Mouse (Mus musculus) hindbrain, embryonic 16.5 days (tissue): ENCODE results near the gene Hinfp. TPM values are rescaled to one million over a fixed set of nuclear protein-coding genes. Genes with fewer than 3 reads are reported as not detected.

ENCODE experiments used
- ATAC-seq: fragments of 200-750 bp; cut with Nextera tagmentation; 2 replicates; pipeline ENCODE4 v1.8.0; 2017; ENCODE audit warnings: moderate TSS enrichment, moderate library complexity
- H3K27ac ChIP-seq: fragments of 300-500 bp; sonication (generic); 2 replicates; pipeline ENCODE4 v1.5.1; 2014; ENCODE audit warnings: low read depth, mild to moderate bottlenecking, control low read depth, low read length, moderate library complexity
- H3K27me3 ChIP-seq: fragments of 300-500 bp; sonication (generic); replicated peaks from 2 replicates; pipeline ENCODE4 v1.6.1; 2014; ENCODE audit warnings: low read length; ENCODE audit not compliant: control insufficient read depth, insufficient read depth
- H3K36me3 ChIP-seq: fragments of 300-500 bp; sonication (generic); 2 replicates; pipeline ENCODE4 v1.6.1; 2014; ENCODE audit warnings: mild to moderate bottlenecking, low read length, moderate library complexity, mixed read lengths; ENCODE audit not compliant: control insufficient read depth, insufficient read depth
- H3K4me1 ChIP-seq: fragments of 300-500 bp; sonication (generic); 2 replicates; pipeline ENCODE4 v1.6.1; 2014; ENCODE audit warnings: low read depth, low read length; ENCODE audit not compliant: control insufficient read depth, insufficient read depth
- H3K4me2 ChIP-seq: fragments of 300-500 bp; sonication (generic); 2 replicates; pipeline ENCODE4 v1.6.1; 2014; ENCODE audit warnings: mild to moderate bottlenecking, low read length, control low read depth, moderate library complexity
- H3K4me3 ChIP-seq: fragments of 300-500 bp; sonication (generic); 2 replicates; pipeline ENCODE4 v1.5.1; 2014; ENCODE audit warnings: mild to moderate bottlenecking, low read length, control low read depth, moderate library complexity
- H3K9ac ChIP-seq: fragments of 300-500 bp; sonication (generic); 2 replicates; pipeline ENCODE4 v1.6.1; 2014; ENCODE audit warnings: low read depth, mild to moderate bottlenecking, control low read depth, low read length, moderate library complexity
- H3K9me3 ChIP-seq: fragments of 300-500 bp; sonication (generic); 2 replicates; pipeline ENCODE4 v1.6.1; 2014; ENCODE audit warnings: mild to moderate bottlenecking, low read length, moderate library complexity; ENCODE audit not compliant: control insufficient read depth
- WGBS: fragments of 180-500 bp; shearing (Covaris S2); extraction: QIAGEN DNeasy Blood & Tissue Kit; methylation state at CpG from one replicate; pipeline ENCODE4 v1.1.7; 2014; 5-methylcytosine and 5-hydroxymethylcytosine counted together
- polyA plus RNA-seq: library from polyadenylated mRNA; unstranded; fragments of >200 nt; fragmentation: Nextera tagmentation; extraction: Ambion mirVana; gene quantifications from 2 replicates; pipeline ENCODE4 v1.2.1, GENCODE M21; 2015

Gene Hinfp
- polyA plus RNA-seq = 22.3 and 26.6 TPM in 2 replicates

- peaks cover 12% of the 10 kb centered on the region for H3K4me1 ChIP-seq
- H3K27ac ChIP-seq = peak within 1 kb of the TSS; percentile 87
- peaks cover 5% of the 10 kb centered on the region for H3K36me3 ChIP-seq
- ATAC-seq = peak; percentile 99
- no peaks in the 10 kb centered on the region for H3K27me3 ChIP-seq
- under 1% methylated on average over 45 of the region's 54 CpGs for WGBS
- H3K9ac ChIP-seq = peak within 1 kb of the TSS; percentile 96
- peak within 1 kb of the TSS; percentile 74 for H3K4me2 ChIP-seq
- H3K9me3 ChIP-seq = no peaks in the 10 kb centered on the region
- H3K4me3 ChIP-seq = peak within 1 kb of the TSS; percentile 65
Observed at GRCm38 (mm10) chr9:44305466-44306079, at the start of gene Hinfp. Gene Hinfp (minus strand): TSS chr9:44305671.

- Histone ChIP-seq H3K36me3 (peaks cover 72% of the 10 kb centered on the region), H3K4me2 (no peak overlapping the region), H3K27ac (no peak overlapping the region), H3K4me1 (no peaks in the 10 kb centered on the region), H3K9ac (no peak overlapping the region), H3K9me3 (no peaks in the 10 kb centered on the region), H3K27me3 (no peaks in the 10 kb centered on the region), H3K4me3 (no peak overlapping the region)
- WGBS = 92% methylated on average over 6 of the region's 6 CpGs
- ATAC-seq = no peak
Observed at GRCm38 (mm10) chr9:44353142-44353541, 47.7 kb upstream of the Hinfp start.

GRCm38 (mm10) chr9:44352337-44352736 lies 46.9 kb upstream of the Hinfp start:
- ATAC-seq = no peak
- Histone ChIP-seq H3K4me3 (no peak overlapping the region), H3K9ac (no peak overlapping the region), H3K36me3 (peaks cover 73% of the 10 kb centered on the region), H3K9me3 (no peaks in the 10 kb centered on the region), H3K4me2 (no peak overlapping the region), H3K27me3 (no peaks in the 10 kb centered on the region), H3K4me1 (no peaks in the 10 kb centered on the region), H3K27ac (no peak overlapping the region)
- WGBS = 94% methylated on average over 10 of the region's 10 CpGs

GRCm38 (mm10) chr9:44351396-44351795 lies 45.9 kb upstream of the Hinfp start:
- Histone ChIP-seq H3K4me1 (no peaks in the 10 kb centered on the region), H3K9me3 (no peaks in the 10 kb centered on the region), H3K27ac (no peak overlapping the region), H3K4me2 (no peak overlapping the region), H3K27me3 (no peaks in the 10 kb centered on the region), H3K4me3 (no peak overlapping the region), H3K9ac (no peak overlapping the region), H3K36me3 (peaks cover 74% of the 10 kb centered on the region)
- ATAC-seq = no peak
- WGBS = 99% methylated on average over 4 of the region's 4 CpGs

- H3K9me3 ChIP-seq = no peaks in the 10 kb centered on the region
- no peak overlapping the region for H3K4me2 ChIP-seq
- H3K4me1 ChIP-seq = no peaks in the 10 kb centered on the region
- ATAC-seq = no peak
- no peak overlapping the region for H3K9ac ChIP-seq
- H3K27me3 ChIP-seq = no peaks in the 10 kb centered on the region
- no peak overlapping the region for H3K4me3 ChIP-seq
- H3K27ac ChIP-seq = no peak overlapping the region
- H3K36me3 ChIP-seq = peaks cover 48% of the 10 kb centered on the region
- WGBS = 99% methylated on average over 4 of the region's 4 CpGs
Observed at GRCm38 (mm10) chr9:44348546-44348945, 43.1 kb upstream of the Hinfp start.

- H3K4me2 ChIP-seq = no peak overlapping the region
- peaks cover 44% of the 10 kb centered on the region for H3K36me3 ChIP-seq
- no peaks in the 10 kb centered on the region for H3K27me3 ChIP-seq
- H3K4me3 ChIP-seq = no peak overlapping the region
- 91% methylated on average over 4 of the region's 4 CpGs for WGBS
- no peak overlapping the region for H3K27ac ChIP-seq
- H3K4me1 ChIP-seq = peaks cover 5% of the 10 kb centered on the region
- ATAC-seq = no peak
- no peak overlapping the region for H3K9ac ChIP-seq
- no peaks in the 10 kb centered on the region for H3K9me3 ChIP-seq
Observed at GRCm38 (mm10) chr9:44347621-44348020, 42.1 kb upstream of the Hinfp start.

GRCm38 (mm10) chr9:44347166-44347565 lies 41.7 kb upstream of the Hinfp start:
- Histone ChIP-seq H3K9me3 (no peaks in the 10 kb centered on the region), H3K4me1 (peaks cover 5% of the 10 kb centered on the region), H3K4me2 (no peak overlapping the region), H3K36me3 (peaks cover 40% of the 10 kb centered on the region), H3K27ac (no peak overlapping the region), H3K4me3 (no peak overlapping the region), H3K9ac (no peak overlapping the region), H3K27me3 (no peaks in the 10 kb centered on the region)
- WGBS = 94% methylated on average over 9 of the region's 9 CpGs
- ATAC-seq = no peak

- peaks cover 5% of the 10 kb centered on the region for H3K4me1 ChIP-seq
- no peak overlapping the region for H3K27ac ChIP-seq
- H3K4me3 ChIP-seq = no peak overlapping the region
- H3K36me3 ChIP-seq = peaks cover 28% of the 10 kb centered on the region
- H3K9me3 ChIP-seq = no peaks in the 10 kb centered on the region
- no peaks in the 10 kb centered on the region for H3K27me3 ChIP-seq
- H3K9ac ChIP-seq = no peak overlapping the region
- no peak overlapping the region for H3K4me2 ChIP-seq
- 84% methylated on average over 6 of the region's 6 CpGs for WGBS
- ATAC-seq = no peak
Observed at GRCm38 (mm10) chr9:44345570-44346433, 40.3 kb upstream of the Hinfp start.

- H3K4me2 ChIP-seq = peak within 1 kb of the TSS; percentile 55
- under 1% methylated on average over 39 of the region's 39 CpGs for WGBS
- ATAC-seq = peak; percentile 97
Observed at GRCm38 (mm10) chr9:44343781-44344421, 38.4 kb upstream of the Hinfp start, which contains the start of gene Hmbs. Gene Hmbs (minus strand): TSS chr9:44344228.

More at GRCm38 (mm10) chr9:44343781-44344421, 38.4 kb upstream of the Hinfp start, which contains the start of gene Hmbs:
- no peaks in the 10 kb centered on the region for H3K27me3 ChIP-seq
- H3K4me3 ChIP-seq = peak within 1 kb of the TSS; percentile 77
- H3K27ac ChIP-seq = peak within 1 kb of the TSS; percentile 99
- peak within 1 kb of the TSS; percentile 80 for H3K9ac ChIP-seq
- peaks cover 18% of the 10 kb centered on the region for H3K36me3 ChIP-seq
- H3K4me1 ChIP-seq = peaks cover 5% of the 10 kb centered on the region
- no peaks in the 10 kb centered on the region for H3K9me3 ChIP-seq
